ENCODE assay signal across 23 mouse cellular contexts in the genomic region with DNA sequence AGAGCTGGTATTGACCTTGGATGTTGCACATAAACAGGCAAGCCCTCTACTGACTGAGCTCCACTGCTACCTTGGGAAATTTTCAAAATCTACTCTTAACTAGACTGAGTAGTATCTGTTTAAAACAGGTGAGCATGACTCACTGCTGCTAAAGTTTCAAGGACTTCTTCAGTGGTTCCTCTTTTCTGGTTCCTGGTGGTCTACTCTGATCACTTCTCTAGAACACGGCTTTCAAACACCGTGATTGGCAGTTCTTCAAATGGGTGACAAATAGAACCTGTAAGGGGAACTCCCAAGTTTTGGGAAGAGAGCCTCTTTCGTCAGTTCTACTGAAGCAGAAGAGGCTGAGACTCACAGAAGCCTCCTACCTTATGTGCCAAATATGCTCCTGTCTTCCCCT. TPM values are rescaled to one million over a fixed set of nuclear protein-coding genes. Genes with fewer than 3 reads are reported as not detected.
DNase-seq lines count a peak whose midpoint lies in the region; ATAC-seq lines count a peak whose summit lies in the region.
"Had no signal": no experiment of that assay in that cellular context is flagged by ENCODE, and none has a peak within 500 bp of the region (broad histone marks: within the 10 kb centered on the region; RNA-seq: fewer than 3 reads in every experiment).

No protein-coding gene starts in this region.

- no peaks in the 10 kb centered on the region for H3K36me3 ChIP-seq in heart, embryonic 11.5 days (ENCODE audit: control insufficient read depth, insufficient read depth, low read length)
- H3K36me3 ChIP-seq: kidney, embryonic 15.5 days; limb, embryonic 13.5 days; midbrain, embryonic 13.5 days had no signal

- no peaks in the 10 kb centered on the region for H3K27me3 ChIP-seq in heart, embryonic 11.5 days (ENCODE audit: control insufficient read depth, insufficient read depth, low read length)
- H3K27me3 ChIP-seq: kidney, embryonic 15.5 days; limb, embryonic 13.5 days; midbrain, embryonic 13.5 days; Patski had no signal

- no peak overlapping the region for H3K9ac ChIP-seq in heart, embryonic 11.5 days (ENCODE audit: low read depth, low read length)
- H3K9ac ChIP-seq: forebrain, postnatal 0 days; kidney, embryonic 15.5 days; limb, embryonic 13.5 days; midbrain, embryonic 13.5 days had no signal

- 89% methylated on average over 3 of the region's 3 CpGs for WGBS in heart, embryonic 11.5 days (ENCODE audit: insufficient replicate concordance)

- H3K4me3 ChIP-seq in heart, embryonic 11.5 days (ENCODE audit: low read depth, low read length) = no peak overlapping the region
- H3K4me3 ChIP-seq: forebrain, embryonic 10.5 days; hindbrain, embryonic 10.5 days; kidney, embryonic 15.5 days; limb, embryonic 13.5 days; midbrain, embryonic 13.5 days had no signal

- no peaks in the 10 kb centered on the region for H3K4me1 ChIP-seq in heart, embryonic 11.5 days (ENCODE audit: control insufficient read depth, insufficient read depth, low read length)
- H3K4me1 ChIP-seq: forebrain, embryonic 10.5 days; hindbrain, embryonic 10.5 days; midbrain, embryonic 13.5 days had no signal

- ATAC-seq in heart, embryonic 11.5 days (replicated peaks; ENCODE audit: insufficient number of reproducible peaks, low FRiP score, low TSS enrichment) = no peak
- ATAC-seq in hematopoietic stem cell, adult 5-6 weeks (replicated peaks in 1 of 2; ENCODE audit: insufficient read depth in 1 of 2, low FRiP score in 2 of 2, low TSS enrichment in 1 of 2, low read depth in 1 of 2, poor library complexity in 2 of 2, severe bottlenecking in 2 of 2) = peak; percentile 70
- ATAC-seq: activated CD4-positive, CD25-positive, alpha-beta regulatory T cell, adult 4 months; forebrain, postnatal 0 days; hindbrain, postnatal 0 days; intestine, postnatal 0 days; midbrain, embryonic 13.5 days; Patski had no signal

- DNase-seq in heart, adult 11 months = peak; percentile 62
- peak; percentile 83 to 85 for DNase-seq in spleen, postnatal 36 days (ENCODE audit: low spot score in 2 of 2)
- no peak for DNase-seq in spleen, postnatal 10 days (ENCODE audit: low spot score in 2 of 2)
- DNase-seq in gastrocnemius, adult 8-10 months (ENCODE audit: low spot score in 2 of 2) = no peak
- DNase-seq in layer of hippocampus, adult 9-11 months = no peak
- no peak for DNase-seq in left cerebral cortex, adult 11 months (ENCODE audit: low spot score)
- DNase-seq: adrenal gland, postnatal 10 days; cerebellum, adult 18-20 months; cerebellum, postnatal 36 days; forebrain, postnatal 0 days; gastrocnemius, postnatal 10 days; thymus, postnatal 36 days had no signal

- H3K27ac ChIP-seq in heart, embryonic 11.5 days (ENCODE audit: low read depth, low read length) = no peak overlapping the region
- H3K27ac ChIP-seq: forebrain, embryonic 10.5 days; hindbrain, embryonic 10.5 days; hindbrain, postnatal 0 days; kidney, embryonic 15.5 days; limb, embryonic 13.5 days; midbrain, embryonic 13.5 days had no signal

- H3K4me2 ChIP-seq in heart, embryonic 11.5 days = no peak overlapping the region
- H3K4me2 ChIP-seq: kidney, embryonic 15.5 days; limb, embryonic 13.5 days; midbrain, embryonic 13.5 days had no signal

- H3K9me3 ChIP-seq in heart, embryonic 11.5 days (replicated peaks; ENCODE audit: control insufficient read depth, low read length) = no peaks in the 10 kb centered on the region
- H3K9me3 ChIP-seq: forebrain, embryonic 10.5 days; hindbrain, embryonic 10.5 days; kidney, embryonic 15.5 days; limb, embryonic 13.5 days; midbrain, embryonic 13.5 days had no signal

RNA-seq across cellular contexts. Expression of a gene that starts 24.6 kb away (rescaled TPM):
- polyA plus RNA-seq in heart, embryonic 11.5 days (2014; fragmentation: Nextera tagmentation; extraction: Ambion mirVana) = 3.0 and 3.2 TPM in 2 replicates
- total RNA-seq in hematopoietic stem cell, adult 5-6 weeks (2017) = 35.3 and 35.5 TPM in 2 replicates
- total RNA-seq in gastrocnemius, adult 8-10 months (2022) = 1 to 10 TPM; 2.2 to 3.1 (median 2.5) TPM

RNA-seq across cellular contexts. Expression of a gene that starts 44.4 kb away (rescaled TPM):
- 45.2 and 49.9 TPM in 2 replicates for polyA plus RNA-seq in heart, embryonic 11.5 days (2014; fragmentation: Nextera tagmentation; extraction: Ambion mirVana)
- total RNA-seq in hematopoietic stem cell, adult 5-6 weeks (2017) = 123 and 145 TPM in 2 replicates
- total RNA-seq in gastrocnemius, adult 8-10 months (2022) = 10 to 100 TPM; 22.3 to 30.2 (median 28.4) TPM

RNA-seq across cellular contexts. Expression of a gene that starts 51.9 kb away (rescaled TPM):
- 27.2 and 28.5 TPM in 2 replicates for polyA plus RNA-seq in heart, embryonic 11.5 days (2014; fragmentation: Nextera tagmentation; extraction: Ambion mirVana)
- 57.3 and 70.7 TPM in 2 replicates for total RNA-seq in hematopoietic stem cell, adult 5-6 weeks (2017)
- 10 to 100 TPM; 21.0 to 24.1 (median 22.8) TPM for total RNA-seq in gastrocnemius, adult 8-10 months (2022)

Comparison
In these comparisons a context has a peak if more than half of its experiments do, and no peak if none do; other contexts are left out.
1. DNase-seq: peak in heart, adult 11 months (single experiment) and spleen, postnatal 36 days (2 of 2); none in spleen, postnatal 10 days (0 of 2), gastrocnemius, adult 8-10 months (0 of 2), layer of hippocampus, adult 9-11 months (single experiment) and left cerebral cortex, adult 11 months (single experiment).